Comparison of ENCODE assay signal across 28 mouse cellular contexts in the genomic region with DNA sequence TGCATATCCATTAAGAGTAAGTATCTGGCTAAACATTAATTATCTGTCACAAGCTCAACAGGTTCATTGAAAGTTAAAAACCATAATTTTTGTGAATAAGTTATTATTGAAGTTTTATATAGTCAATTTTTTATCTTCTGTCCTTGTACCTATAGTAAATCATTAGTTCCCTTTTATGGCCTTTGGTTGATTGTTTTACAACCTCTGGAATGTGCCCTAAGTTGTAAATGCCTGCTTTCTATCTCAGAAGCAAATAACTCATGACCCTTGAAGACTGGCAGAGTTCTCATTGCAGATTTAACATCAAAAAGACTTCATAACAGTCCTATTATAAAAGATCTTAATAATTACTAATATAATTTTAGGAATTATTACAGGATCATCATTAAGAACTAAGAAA. TPM values are rescaled to one million over a fixed set of nuclear protein-coding genes. Genes with fewer than 3 reads are reported as not detected.
A peak's percentile ranks its signal among the peaks of the same experiment; 100 is the strongest.
DNase-seq lines count a peak whose midpoint lies in the region; ATAC-seq and TF ChIP-seq lines count a peak whose summit lies in the region.
"Had no signal": no experiment of that assay in that cellular context is flagged by ENCODE, and none has a peak within 500 bp of the region (broad histone marks: within the 10 kb centered on the region; RNA-seq: fewer than 3 reads in every experiment).

No protein-coding gene starts in this region.

- no peaks in the 10 kb centered on the region for H3K36me3 ChIP-seq in intestine, embryonic 16.5 days (ENCODE audit: control insufficient read depth, insufficient read depth, low read length)
- no peaks in the 10 kb centered on the region for H3K36me3 ChIP-seq in midbrain, postnatal 0 days (ENCODE audit: insufficient read depth, low read length)
- H3K36me3 ChIP-seq in heart, embryonic 10.5 days, result no peaks in the 10 kb centered on the region
- H3K36me3 ChIP-seq: embryonic facial prominence, embryonic 10.5 days; embryonic facial prominence, embryonic 12.5 days; forebrain, embryonic 15.5 days; G1E had no signal

- H3K9ac ChIP-seq in intestine, embryonic 16.5 days (ENCODE audit: low read depth, low read length), result no peak overlapping the region
- no peak overlapping the region for H3K9ac ChIP-seq in midbrain, postnatal 0 days (replicated peaks; ENCODE audit: low read length, poor library complexity, severe bottlenecking)
- H3K9ac ChIP-seq: embryonic facial prominence, embryonic 12.5 days; forebrain, embryonic 13.5 days; forebrain, embryonic 15.5 days had no signal

- H3K27me3 ChIP-seq in intestine, embryonic 16.5 days (replicated peaks; ENCODE audit: control insufficient read depth, insufficient read depth, low read length), result no peaks in the 10 kb centered on the region
- H3K27me3 ChIP-seq in midbrain, postnatal 0 days (ENCODE audit: insufficient read depth, low read length), result no peaks in the 10 kb centered on the region
- no peaks in the 10 kb centered on the region for H3K27me3 ChIP-seq in heart, embryonic 10.5 days (ENCODE audit: insufficient read depth, poor library complexity, severe bottlenecking)
- H3K27me3 ChIP-seq: embryonic facial prominence, embryonic 12.5 days; forebrain, embryonic 13.5 days; forebrain, embryonic 15.5 days had no signal

- TF ChIP-seq CTCF in midbrain, postnatal 0 days (IDR thresholded peaks at IDR 0.05), result no peak

- no peak overlapping the region for H3K27ac ChIP-seq in intestine, embryonic 16.5 days (ENCODE audit: low read length)
- no peak overlapping the region for H3K27ac ChIP-seq in midbrain, postnatal 0 days (ENCODE audit: low read depth, low read length)
- H3K27ac ChIP-seq in heart, embryonic 10.5 days, result no peak overlapping the region
- H3K27ac ChIP-seq: embryonic facial prominence, embryonic 10.5 days; embryonic facial prominence, embryonic 12.5 days; forebrain, embryonic 13.5 days; forebrain, embryonic 15.5 days had no signal

- H3K4me2 ChIP-seq in intestine, embryonic 16.5 days (ENCODE audit: low read depth, low read length), result no peak overlapping the region
- no peak overlapping the region for H3K4me2 ChIP-seq in midbrain, postnatal 0 days (ENCODE audit: low read depth, low read length, poor library complexity, severe bottlenecking)
- H3K4me2 ChIP-seq: embryonic facial prominence, embryonic 12.5 days; forebrain, embryonic 13.5 days; forebrain, embryonic 15.5 days had no signal

- no peaks in the 10 kb centered on the region for H3K9me3 ChIP-seq in intestine, embryonic 16.5 days (ENCODE audit: control insufficient read depth, low read length)
- no peaks in the 10 kb centered on the region for H3K9me3 ChIP-seq in midbrain, postnatal 0 days (ENCODE audit: low read length)
- no peaks in the 10 kb centered on the region for H3K9me3 ChIP-seq in heart, embryonic 10.5 days
- H3K9me3 ChIP-seq: embryonic facial prominence, embryonic 10.5 days; embryonic facial prominence, embryonic 12.5 days; forebrain, embryonic 13.5 days; forebrain, embryonic 15.5 days; G1E had no signal

- peak; percentile 16 for DNase-seq in hindlimb bud, embryonic 11.5 days (ENCODE audit: extremely low spot score, low read depth, low spot score)
- DNase-seq in large intestine, adult 2 months (ENCODE audit: low read depth, low spot score), result peak; percentile 14
- DNase-seq in heart, adult 11 months, result no peak
- no peak for DNase-seq in midbrain, postnatal 0 days (ENCODE audit: low spot score)
- no peak for DNase-seq in heart, embryonic 10.5 days (ENCODE audit: low spot score)
- DNase-seq: adrenal gland, adult 8-10 months; adrenal gland, postnatal 14 days; adrenal gland, postnatal 36 days; B cell, adult 2 months; cerebellum, adult 11-12 months; cerebellum, adult 2 months; cerebellum, adult 9-10 months; cerebellum, postnatal 10 days; cerebellum, postnatal 25 days had no signal

- H3K4me3 ChIP-seq in intestine, embryonic 16.5 days (ENCODE audit: low read length), result no peak overlapping the region
- no peak overlapping the region for H3K4me3 ChIP-seq in midbrain, postnatal 0 days (ENCODE audit: low read depth, low read length)
- H3K4me3 ChIP-seq in heart, embryonic 10.5 days, result no peak overlapping the region
- H3K4me3 ChIP-seq: embryonic facial prominence, embryonic 10.5 days; embryonic facial prominence, embryonic 12.5 days; forebrain, embryonic 13.5 days; forebrain, embryonic 15.5 days had no signal

- H3K4me1 ChIP-seq in intestine, embryonic 16.5 days (ENCODE audit: control insufficient read depth, insufficient read depth, low read length), result 0 out of 2 replicates have a peak, but pooled peaks cover 2% of the 10 kb centered on the region
- no peaks in the 10 kb centered on the region for H3K4me1 ChIP-seq in midbrain, postnatal 0 days (ENCODE audit: insufficient read depth, low read length)
- H3K4me1 ChIP-seq in heart, embryonic 10.5 days, result no peaks in the 10 kb centered on the region
- H3K4me1 ChIP-seq: embryonic facial prominence, embryonic 10.5 days; embryonic facial prominence, embryonic 12.5 days; forebrain, embryonic 13.5 days; forebrain, embryonic 15.5 days had no signal

- peak; percentile 92 for ATAC-seq in intestine, embryonic 16.5 days
- ATAC-seq in midbrain, postnatal 0 days (ENCODE audit: low FRiP score), result no peak
- ATAC-seq: activated CD4-positive, CD25-positive, alpha-beta regulatory T cell, adult 4 months; CD4-positive, CD25-positive, alpha-beta regulatory T cell, adult 4 months; forebrain, embryonic 13.5 days; forebrain, embryonic 15.5 days; Patski had no signal

RNA-seq across cellular contexts. Expression of a gene that starts 10.7 kb away (rescaled TPM):
- polyA plus RNA-seq in intestine, embryonic 16.5 days (2015; fragmentation: Nextera tagmentation; extraction: Ambion mirVana), result not detected in 2 replicates
- not detected in 2 replicates for polyA plus RNA-seq in large intestine, adult 2 months (2012; rRNA removed)
- total RNA-seq in midbrain, postnatal 0 days (2014; rRNA removed), result not detected in 2 replicates
- not detected in 2 replicates for polyA plus RNA-seq in midbrain, postnatal 0 days (2015; fragmentation: Nextera tagmentation; extraction: Ambion mirVana)
- polyA plus RNA-seq in heart, embryonic 10.5 days (2016; fragmentation: Nextera tagmentation; extraction: Ambion mirVana), result not detected in 2 replicates
- total RNA-seq: adrenal gland, adult 18-20 months; adrenal gland, adult 8-10 months; adrenal gland, postnatal 14 days; adrenal gland, postnatal 36 days; CH12.LX had no signal
- polyA plus RNA-seq: activated CD4-positive, CD25-positive, alpha-beta regulatory T cell, adult 4 months; CD4-positive, CD25-positive, alpha-beta regulatory T cell, adult 4 months; cerebellum, adult 2 months; cortical plate, adult 2 months; embryonic facial prominence, embryonic 10.5 days; embryonic facial prominence, embryonic 12.5 days; embryonic facial prominence, embryonic 14.5 days; forebrain, embryonic 11.5 days; forebrain, embryonic 13.5 days; forebrain, embryonic 15.5 days; G1E; Patski had no signal

RNA-seq across cellular contexts. Expression of a gene that starts 12.5 kb away (rescaled TPM):
- not detected in 2 replicates for polyA plus RNA-seq in intestine, embryonic 16.5 days (2015; fragmentation: Nextera tagmentation; extraction: Ambion mirVana)
- polyA plus RNA-seq in large intestine, adult 2 months (2012; rRNA removed), result not detected in 2 replicates
- 0.05 TPM in 1 of 2 replicates, not detected in the other for total RNA-seq in midbrain, postnatal 0 days (2014; rRNA removed)
- polyA plus RNA-seq in midbrain, postnatal 0 days (2015; fragmentation: Nextera tagmentation; extraction: Ambion mirVana), result not detected in 2 replicates
- not detected in 2 replicates for polyA plus RNA-seq in heart, embryonic 10.5 days (2016; fragmentation: Nextera tagmentation; extraction: Ambion mirVana)
- total RNA-seq: adrenal gland, adult 18-20 months; adrenal gland, adult 8-10 months; adrenal gland, postnatal 14 days; adrenal gland, postnatal 36 days; CH12.LX had no signal
- polyA plus RNA-seq: activated CD4-positive, CD25-positive, alpha-beta regulatory T cell, adult 4 months; CD4-positive, CD25-positive, alpha-beta regulatory T cell, adult 4 months; cerebellum, adult 2 months; cortical plate, adult 2 months; embryonic facial prominence, embryonic 10.5 days; embryonic facial prominence, embryonic 12.5 days; forebrain, embryonic 11.5 days; forebrain, embryonic 13.5 days; forebrain, embryonic 15.5 days; G1E; Patski had no signal

RNA-seq across cellular contexts. Expression of a gene that starts 31.5 kb away (rescaled TPM):
- not detected in 2 replicates for polyA plus RNA-seq in intestine, embryonic 16.5 days (2015; fragmentation: Nextera tagmentation; extraction: Ambion mirVana)
- polyA plus RNA-seq in large intestine, adult 2 months (2012; rRNA removed), result not detected in 2 replicates
- not detected in 2 replicates for total RNA-seq in midbrain, postnatal 0 days (2014; rRNA removed)
- not detected in 2 replicates for polyA plus RNA-seq in midbrain, postnatal 0 days (2015; fragmentation: Nextera tagmentation; extraction: Ambion mirVana)
- polyA plus RNA-seq in heart, embryonic 10.5 days (2016; fragmentation: Nextera tagmentation; extraction: Ambion mirVana), result not detected in 2 replicates
- total RNA-seq: adrenal gland, adult 18-20 months; adrenal gland, adult 8-10 months; adrenal gland, postnatal 14 days; adrenal gland, postnatal 36 days; CH12.LX had no signal
- polyA plus RNA-seq: activated CD4-positive, CD25-positive, alpha-beta regulatory T cell, adult 4 months; CD4-positive, CD25-positive, alpha-beta regulatory T cell, adult 4 months; cerebellum, adult 2 months; cortical plate, adult 2 months; embryonic facial prominence, embryonic 10.5 days; embryonic facial prominence, embryonic 12.5 days; embryonic facial prominence, embryonic 14.5 days; forebrain, embryonic 11.5 days; forebrain, embryonic 13.5 days; forebrain, embryonic 15.5 days; G1E; Patski had no signal

Comparison
In these comparisons a context has a peak if more than half of its experiments do, and no peak if none do; other contexts are left out.
1. DNase-seq: peak in hindlimb bud, embryonic 11.5 days (single experiment) and large intestine, adult 2 months (single experiment); none in heart, adult 11 months (single experiment), midbrain, postnatal 0 days (single experiment) and heart, embryonic 10.5 days (single experiment).